Mouse (Mus musculus) liver, embryonic 13.5 days (tissue): ENCODE results near the gene Babam2. TPM values are rescaled to one million over a fixed set of nuclear protein-coding genes. Genes with fewer than 3 reads are reported as not detected.

Experiments
- ATAC-seq: fragments of 200-750 bp; cut with Nextera tagmentation; 2 replicates; pipeline ENCODE4 v1.8.0; 2017; ENCODE audit warnings: low read depth, mild to moderate bottlenecking, moderate number of reproducible peaks, moderate library complexity
- DNase-seq: peaks from one replicate; pipeline ENCODE4 v3.0.0; 2022
- H3K27ac ChIP-seq: fragments of 300-500 bp; sonication (generic); 2 replicates; pipeline ENCODE4 v1.5.1; 2015; ENCODE audit warnings: moderate library complexity, mild to moderate bottlenecking, inconsistent platforms
- H3K27me3 ChIP-seq: fragments of 300-500 bp; sonication (generic); 2 replicates; pipeline ENCODE4 v1.6.1; 2015; ENCODE audit warnings: mild to moderate bottlenecking, inconsistent platforms
- H3K36me3 ChIP-seq: fragments of 300-500 bp; sonication (generic); 2 replicates; pipeline ENCODE4 v1.6.1; 2015; ENCODE audit warnings: mild to moderate bottlenecking, inconsistent platforms
- H3K4me1 ChIP-seq: fragments of 300-500 bp; sonication (generic); replicated peaks from 2 replicates; pipeline ENCODE4 v1.6.1; 2015; ENCODE audit warnings: inconsistent platforms
- H3K4me2 ChIP-seq: fragments of 300-500 bp; sonication (generic); 2 replicates; pipeline ENCODE4 v1.6.1; 2015; ENCODE audit warnings: inconsistent platforms, mild to moderate bottlenecking, moderate library complexity
- H3K4me3 ChIP-seq: fragments of 300-500 bp; sonication (generic); replicated peaks from 2 replicates; pipeline ENCODE4 v1.5.1; 2015; ENCODE audit warnings: mild to moderate bottlenecking, inconsistent platforms
- H3K9ac ChIP-seq: fragments of 300-500 bp; sonication (generic); 2 replicates; pipeline ENCODE4 v1.6.1; 2015; ENCODE audit warnings: mild to moderate bottlenecking, inconsistent platforms
- H3K9me3 ChIP-seq: fragments of 300-500 bp; sonication (generic); replicated peaks from 2 replicates; pipeline ENCODE4 v1.6.1; 2016; ENCODE audit warnings: inconsistent platforms
- WGBS: fragments of 180-500 bp; shearing (Covaris S2); methylation state at CpG from one replicate; pipeline ENCODE4 v1.1.7; 2015; ENCODE audit not compliant: insufficient replicate concordance; 5-methylcytosine and 5-hydroxymethylcytosine counted together
- polyA plus RNA-seq: library from polyadenylated mRNA; unstranded; fragments of >200 nt; fragmentation: Nextera tagmentation; extraction: Ambion mirVana; gene quantifications from 2 replicates; pipeline ENCODE4 v1.2.1, GENCODE M21; 2015

The Babam2 gene
- polyA plus RNA-seq, 1 experiment from 2014 or later = 37.1 TPM

DNA sequence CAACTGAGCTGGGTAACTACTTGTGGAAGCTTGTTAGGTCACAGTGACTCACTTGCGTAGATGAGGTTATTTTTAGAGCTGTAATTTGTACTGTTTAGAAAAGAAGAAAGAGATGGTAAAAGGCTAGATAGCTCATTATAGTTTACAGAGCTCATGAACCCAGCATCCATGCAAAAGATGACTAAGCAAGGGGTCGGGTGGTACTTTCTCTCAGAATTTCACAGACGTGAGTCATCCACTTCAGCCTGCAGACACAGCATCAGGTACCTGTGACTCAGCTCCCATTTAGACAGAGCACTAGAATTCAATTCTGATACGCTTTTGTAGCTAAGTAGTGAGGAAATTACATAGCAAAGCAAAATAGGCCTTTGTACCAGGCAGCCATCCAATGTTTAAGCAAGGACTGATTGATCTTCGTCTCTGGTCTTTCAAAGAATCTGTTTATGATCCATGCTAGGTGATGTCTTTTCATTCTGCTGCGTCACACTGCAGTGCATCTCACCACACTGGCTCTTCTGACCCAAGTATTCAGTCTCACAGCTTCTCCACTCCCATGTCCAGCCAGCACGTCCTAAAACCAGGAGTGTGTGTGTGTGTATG lies 338.3 kb downstream of the Babam2 start:
- Histone ChIP-seq H3K4me1 (peaks cover 10% of the 10 kb centered on the region), H3K9ac (no peak overlapping the region), H3K27me3 (no peaks in the 10 kb centered on the region), H3K27ac (no peak overlapping the region), H3K4me3 (no peak overlapping the region), H3K4me2 (no peak overlapping the region), H3K36me3 (no peaks in the 10 kb centered on the region), H3K9me3 (no peaks in the 10 kb centered on the region)
- DNase-seq = no peak
- 65% methylated on average over 7 of the region's 7 CpGs for WGBS
- no peak for ATAC-seq

DNA sequence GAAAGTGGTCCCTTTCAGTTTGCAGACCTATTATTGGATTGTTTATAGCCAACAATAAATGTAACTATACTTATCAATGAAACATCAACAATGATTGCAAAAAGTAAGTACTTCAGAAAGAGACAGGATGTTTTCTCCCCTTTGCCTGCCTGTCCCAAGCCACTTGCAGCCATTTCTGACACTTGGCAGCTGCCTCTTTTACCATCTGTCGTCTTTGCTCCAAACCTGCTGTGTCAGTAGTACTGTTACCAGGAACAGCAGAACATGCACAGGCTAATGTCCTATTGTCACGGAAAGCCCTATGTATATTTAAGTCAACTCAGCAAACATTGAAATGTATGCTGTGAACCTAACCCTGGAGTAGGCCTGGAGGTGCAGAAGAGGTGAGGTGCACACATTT lies 339.4 kb downstream of the Babam2 start:
- DNase-seq = no peak
- H3K4me3 ChIP-seq = no peak overlapping the region
- no peak overlapping the region for H3K9ac ChIP-seq
- H3K4me2 ChIP-seq = no peak overlapping the region
- 64% methylated on average over 2 of the region's 2 CpGs for WGBS
- H3K27ac ChIP-seq = no peak overlapping the region
- H3K27me3 ChIP-seq = no peaks in the 10 kb centered on the region
- no peaks in the 10 kb centered on the region for H3K9me3 ChIP-seq
- H3K4me1 ChIP-seq = peaks cover 10% of the 10 kb centered on the region
- no peak for ATAC-seq
- H3K36me3 ChIP-seq = no peaks in the 10 kb centered on the region

- DNase-seq (no peak), ATAC-seq (no peak)
- Histone ChIP-seq H3K9ac (no peak overlapping the region), H3K4me3 (no peak overlapping the region), H3K27ac (no peak overlapping the region), H3K9me3 (no peaks in the 10 kb centered on the region), H3K4me2 (no peak overlapping the region), H3K36me3 (no peaks in the 10 kb centered on the region), H3K27me3 (no peaks in the 10 kb centered on the region), H3K4me1 (peaks cover 10% of the 10 kb centered on the region)
- 82% methylated on average over 4 of the region's 4 CpGs for WGBS
These were observed 340.1 kb downstream of the Babam2 start for GRCm38 (mm10) chr5:32037546-32037945.

DNA sequence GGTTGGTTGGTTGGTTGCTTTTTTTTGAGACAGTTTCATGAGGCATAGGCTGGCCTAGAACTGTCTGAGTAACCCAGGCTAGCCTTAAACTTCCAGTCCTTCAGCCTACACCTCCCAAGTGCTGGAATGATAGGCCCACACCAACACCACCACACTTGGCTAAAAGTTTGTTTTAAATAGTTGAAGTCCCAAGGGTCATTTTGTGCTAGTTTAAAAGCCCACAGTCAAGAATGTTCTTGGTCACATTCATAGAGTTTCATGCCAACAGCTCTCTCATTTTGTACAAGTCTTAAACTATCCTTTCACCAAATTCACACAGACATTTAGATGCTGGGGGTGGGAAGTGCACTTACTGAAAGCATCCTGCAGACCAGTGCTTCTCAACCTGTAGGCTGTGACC lies 341.5 kb downstream of the Babam2 start:
- no peak for DNase-seq
- Histone ChIP-seq H3K9me3 (no peaks in the 10 kb centered on the region), H3K4me1 (0 out of 2 replicates have a peak, but pooled peaks cover 4% of the 10 kb centered on the region), H3K4me2 (no peak overlapping the region), H3K36me3 (no peaks in the 10 kb centered on the region), H3K27ac (no peak overlapping the region), H3K9ac (no peak overlapping the region), H3K4me3 (no peak overlapping the region), H3K27me3 (no peaks in the 10 kb centered on the region)
- no peak for ATAC-seq

GRCm38 (mm10) chr5:32039511-32039910 lies 342.0 kb downstream of the Babam2 start:
- DNase-seq = no peak
- H3K4me1 ChIP-seq = 0 out of 2 replicates have a peak, but pooled peaks cover 3% of the 10 kb centered on the region
- no peak overlapping the region for H3K9ac ChIP-seq
- no peak overlapping the region for H3K4me2 ChIP-seq
- H3K4me3 ChIP-seq = no peak overlapping the region
- H3K36me3 ChIP-seq = no peaks in the 10 kb centered on the region
- no peak overlapping the region for H3K27ac ChIP-seq
- ATAC-seq = no peak
- H3K27me3 ChIP-seq = no peaks in the 10 kb centered on the region
- WGBS = 67% methylated on average over 3 of the region's 3 CpGs
- H3K9me3 ChIP-seq = no peaks in the 10 kb centered on the region

DNA sequence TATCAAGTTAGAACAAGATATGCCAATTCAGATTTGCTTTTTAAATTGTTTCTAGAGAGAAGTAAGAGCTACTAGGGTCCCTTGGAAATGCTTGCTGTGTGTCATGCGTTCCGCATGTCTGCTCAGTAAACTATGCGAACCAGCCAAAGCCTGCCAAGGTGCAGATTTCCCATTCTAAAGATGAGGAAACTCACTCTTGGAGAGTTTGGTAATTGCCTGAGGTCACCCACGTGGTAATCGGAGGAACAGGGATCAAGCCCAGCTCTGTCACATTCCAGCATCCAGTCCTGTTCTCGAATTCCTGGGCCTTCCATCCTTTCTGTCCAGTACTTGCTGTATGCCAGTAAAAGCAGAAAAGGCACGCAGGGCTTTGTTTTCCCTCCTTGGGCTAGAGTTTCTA lies 345.7 kb downstream of the Babam2 start:
- WGBS = 67% methylated on average over 7 of the region's 7 CpGs
- Histone ChIP-seq H3K4me2 (no peak overlapping the region), H3K27me3 (no peaks in the 10 kb centered on the region), H3K4me3 (no peak overlapping the region), H3K27ac (no peak overlapping the region), H3K9me3 (no peaks in the 10 kb centered on the region), H3K36me3 (no peaks in the 10 kb centered on the region), H3K9ac (no peak overlapping the region), H3K4me1 (no peaks in the 10 kb centered on the region)
- no peak for DNase-seq
- ATAC-seq = no peak

DNA sequence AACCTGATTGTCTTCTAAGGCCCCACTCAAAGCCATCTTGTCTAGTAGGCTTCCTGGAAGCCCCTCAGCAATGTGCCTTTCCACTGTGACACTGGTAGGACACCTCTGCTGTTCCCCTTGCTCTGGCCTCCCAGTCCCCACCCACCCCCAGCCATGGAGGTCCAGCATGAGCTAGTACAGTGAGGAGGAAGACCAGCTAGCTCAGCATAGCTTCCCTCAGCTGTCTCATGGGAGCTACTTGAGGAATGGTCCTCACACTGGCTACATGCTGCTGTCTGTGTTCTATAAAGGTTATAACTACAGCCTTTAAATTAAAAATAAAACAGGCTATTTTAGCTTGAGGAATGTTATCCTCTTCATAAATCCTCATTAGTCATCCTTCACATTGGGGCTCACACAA lies 346.5 kb downstream of the Babam2 start:
- H3K9ac ChIP-seq = no peak overlapping the region
- no peaks in the 10 kb centered on the region for H3K27me3 ChIP-seq
- H3K4me1 ChIP-seq = no peaks in the 10 kb centered on the region
- H3K36me3 ChIP-seq = no peaks in the 10 kb centered on the region
- no peak overlapping the region for H3K4me2 ChIP-seq
- H3K27ac ChIP-seq = no peak overlapping the region
- H3K9me3 ChIP-seq = no peaks in the 10 kb centered on the region
- no peak overlapping the region for H3K4me3 ChIP-seq
- no peak for ATAC-seq
- no peak for DNase-seq

DNA sequence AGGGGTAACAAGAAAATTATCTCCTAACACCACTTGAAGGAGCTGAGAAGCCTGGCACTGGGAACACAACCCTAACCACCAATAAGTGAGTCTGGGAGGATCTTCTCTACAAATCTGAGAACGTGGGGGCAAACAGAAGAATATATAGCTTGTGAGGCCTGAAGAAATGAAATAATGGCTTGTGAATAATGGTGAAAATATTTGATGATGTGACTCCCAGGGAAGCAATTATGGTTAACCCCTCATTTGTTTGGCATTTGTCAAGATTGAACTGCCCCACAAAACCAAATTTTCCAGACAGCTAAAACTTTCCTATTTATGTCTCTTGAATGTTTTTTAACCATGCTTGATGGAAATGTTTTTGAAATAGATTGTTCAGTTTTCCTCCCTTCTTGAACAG lies 354.4 kb downstream of the Babam2 start:
- H3K9me3 ChIP-seq = no peaks in the 10 kb centered on the region
- peaks cover 5% of the 10 kb centered on the region; the same call in 1 of the 2 replicates for H3K4me1 ChIP-seq
- no peak for ATAC-seq
- H3K9ac ChIP-seq = no peak overlapping the region
- no peak overlapping the region for H3K4me3 ChIP-seq
- H3K27me3 ChIP-seq = no peaks in the 10 kb centered on the region
- H3K27ac ChIP-seq = no peak overlapping the region
- DNase-seq = no peak
- WGBS = 44% methylated on average over 1 of the region's 1 CpGs
- H3K36me3 ChIP-seq = no peaks in the 10 kb centered on the region
- no peak overlapping the region for H3K4me2 ChIP-seq

GRCm38 (mm10) chr5:32052467-32052866 lies 355.0 kb downstream of the Babam2 start:
- DNase-seq = no peak
- ATAC-seq = no peak
- Histone ChIP-seq H3K9me3 (no peaks in the 10 kb centered on the region), H3K27ac (no peak overlapping the region), H3K9ac (no peak overlapping the region), H3K4me2 (no peak overlapping the region), H3K27me3 (no peaks in the 10 kb centered on the region), H3K36me3 (no peaks in the 10 kb centered on the region), H3K4me1 (peaks cover 5% of the 10 kb centered on the region; the same call in 1 of the 2 replicates), H3K4me3 (no peak overlapping the region)
- WGBS = 91% methylated on average over 1 of the region's 1 CpGs

DNA sequence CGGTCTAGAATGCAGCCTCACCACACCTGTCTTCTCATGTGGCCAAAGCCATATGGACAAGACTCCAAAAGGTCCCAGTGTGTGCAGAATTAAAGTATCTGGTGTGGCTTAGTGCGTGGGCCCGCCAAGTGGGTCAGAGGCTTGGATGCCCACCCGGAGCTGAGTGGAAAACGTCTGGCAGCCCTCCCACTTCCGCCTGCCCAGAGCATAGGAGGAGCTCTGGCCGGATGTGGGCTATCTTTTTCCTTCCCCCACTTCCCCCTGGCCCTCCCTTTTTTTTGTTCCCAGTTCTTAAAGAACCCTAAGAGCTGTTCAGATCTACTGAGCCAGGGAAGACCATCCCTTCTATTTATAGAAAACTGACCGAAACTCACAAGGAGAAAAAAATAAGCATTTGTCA lies 356.0 kb downstream of the Babam2 start:
- Histone ChIP-seq H3K4me3 (no peak overlapping the region), H3K4me2 (0 out of 2 replicates have a peak overlapping the region, but pooled peaks have one; percentile 12), H3K9me3 (no peaks in the 10 kb centered on the region), H3K36me3 (no peaks in the 10 kb centered on the region), H3K27ac (no peak overlapping the region), H3K4me1 (peaks cover 9% of the 10 kb centered on the region; the same call in 1 of the 2 replicates), H3K9ac (no peak overlapping the region), H3K27me3 (no peaks in the 10 kb centered on the region)
- ATAC-seq = no peak
- WGBS = 28% methylated on average over 8 of the region's 8 CpGs
- no peak for DNase-seq

GRCm38 (mm10) chr5:32055676-32056075 lies 358.2 kb downstream of the Babam2 start:
- Histone ChIP-seq H3K9me3 (no peaks in the 10 kb centered on the region), H3K27ac (no peak overlapping the region), H3K36me3 (no peaks in the 10 kb centered on the region), H3K27me3 (no peaks in the 10 kb centered on the region), H3K9ac (no peak overlapping the region), H3K4me1 (peaks cover 9% of the 10 kb centered on the region; the same call in 1 of the 2 replicates), H3K4me2 (no peak overlapping the region), H3K4me3 (no peak overlapping the region)
- 93% methylated on average over 3 of the region's 3 CpGs for WGBS
- DNase-seq (no peak), ATAC-seq (no peak)

GRCm38 (mm10) chr5:32056126-32056525 lies 358.6 kb downstream of the Babam2 start:
- H3K27me3 ChIP-seq = no peaks in the 10 kb centered on the region
- no peaks in the 10 kb centered on the region for H3K9me3 ChIP-seq
- 46% methylated on average over 1 of the region's 1 CpGs for WGBS
- no peak overlapping the region for H3K9ac ChIP-seq
- H3K4me2 ChIP-seq = no peak overlapping the region
- H3K27ac ChIP-seq = no peak overlapping the region
- peaks cover 9% of the 10 kb centered on the region; the same call in 1 of the 2 replicates for H3K4me1 ChIP-seq
- no peaks in the 10 kb centered on the region for H3K36me3 ChIP-seq
- H3K4me3 ChIP-seq = no peak overlapping the region
- ATAC-seq (no peak), DNase-seq (no peak)
